Mouse (Mus musculus) midbrain, postnatal 0 days (tissue): ENCODE measurements at regions not wholly inside any gene's neighbourhood (a gene's known extent, or its start where the extent isn't known, plus 50 kb on each side); places are given as distances from the start of the nearest gene placed in this dataset.
A peak's percentile ranks its signal among the peaks of the same experiment; 100 is the strongest.

Source experiments
- ATAC-seq: fragments of 200-750 bp; cut with Nextera tagmentation; 2 replicates; pipeline ENCODE4 v1.8.0; 2017; ENCODE audit warnings: moderate number of reproducible peaks, mild to moderate bottlenecking, moderate TSS enrichment, moderate library complexity; ENCODE audit not compliant: low FRiP score
- DNase-seq: peaks from one replicate; pipeline ENCODE4 v3.0.0-alpha.2; 2015; ENCODE audit warnings: low spot score
- H3K27ac ChIP-seq: fragments of 300-500 bp; sonication (generic); 2 replicates; pipeline ENCODE4 v1.5.1; 2014; ENCODE audit warnings: low read depth, mild to moderate bottlenecking, low read length, mixed read lengths
- H3K27me3 ChIP-seq: fragments of 300-500 bp; sonication (generic); 2 replicates; pipeline ENCODE4 v1.6.1; 2014; ENCODE audit warnings: low read length, control low read depth, mixed read lengths; ENCODE audit not compliant: insufficient read depth
- H3K36me3 ChIP-seq: fragments of 300-500 bp; sonication (generic); 2 replicates; pipeline ENCODE4 v1.6.1; 2014; ENCODE audit warnings: low read length, control low read depth, mixed read lengths; ENCODE audit not compliant: insufficient read depth
- H3K4me1 ChIP-seq: fragments of 300-500 bp; sonication (generic); 2 replicates; pipeline ENCODE4 v1.6.1; 2014; ENCODE audit warnings: mild to moderate bottlenecking, control low read depth, antibody characterized with exemption, low read length, mixed read lengths; ENCODE audit not compliant: insufficient read depth
- H3K4me2 ChIP-seq: fragments of 300-500 bp; sonication (generic); 2 replicates; pipeline ENCODE4 v1.6.1; 2014; ENCODE audit warnings: low read depth, mild to moderate bottlenecking, low read length, mixed read lengths; ENCODE audit not compliant: poor library complexity, severe bottlenecking
- H3K4me3 ChIP-seq: fragments of 300-500 bp; sonication (generic); 2 replicates; pipeline ENCODE4 v1.5.1; 2014; ENCODE audit warnings: low read depth, mild to moderate bottlenecking, low read length, moderate library complexity
- H3K9ac ChIP-seq: fragments of 300-500 bp; sonication (generic); replicated peaks from 2 replicates; pipeline ENCODE4 v1.6.1; 2014; ENCODE audit warnings: mild to moderate bottlenecking, low read length, moderate library complexity, mixed read lengths; ENCODE audit not compliant: poor library complexity, severe bottlenecking
- H3K9me3 ChIP-seq: fragments of 300-500 bp; sonication (generic); 2 replicates; pipeline ENCODE4 v1.6.1; 2016; ENCODE audit warnings: low read length, control low read depth
- CTCF ChIP-seq: IDR thresholded peaks from 2 replicates; pipeline ENCODE4 v1.5.1; 2016; ENCODE audit warnings: antibody characterized with exemption, mild to moderate bottlenecking
- WGBS: fragments of 180-500 bp; shearing (Covaris S2); extraction: QIAGEN DNeasy Blood & Tissue Kit; methylation state at CpG from one replicate; pipeline ENCODE4 v1.1.7; 2014; 5-methylcytosine and 5-hydroxymethylcytosine counted together

DNA sequence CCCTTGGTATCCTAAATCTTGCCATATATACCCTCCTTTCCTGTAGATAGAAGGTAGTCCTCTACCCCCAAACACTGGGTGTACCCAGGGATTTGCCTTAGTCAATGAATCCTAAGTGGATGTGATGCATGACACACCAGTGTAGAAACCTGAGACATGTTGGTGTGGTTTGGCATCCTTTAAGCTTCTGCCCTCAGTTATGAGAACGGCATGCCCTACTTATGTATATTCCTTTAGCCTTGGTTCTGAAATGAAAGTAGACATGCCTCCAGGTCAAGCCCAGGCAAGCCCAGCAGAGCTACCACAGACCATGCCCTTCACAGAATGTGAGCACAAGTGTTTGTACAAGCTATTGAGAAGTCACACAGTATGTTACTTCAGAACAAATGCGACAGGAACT, 608.4 kb upstream of the 2610301B20Rik start:
- Histone ChIP-seq H3K27me3 (no peaks in the 10 kb centered on the region), H3K9me3 (no peaks in the 10 kb centered on the region), H3K36me3 (no peaks in the 10 kb centered on the region), H3K4me2 (no peak overlapping the region), H3K9ac (no peak overlapping the region), H3K4me3 (no peak overlapping the region), H3K4me1 (no peaks in the 10 kb centered on the region), H3K27ac (no peak overlapping the region)
- no peak for DNase-seq
- no peak for TF ChIP-seq CTCF
- ATAC-seq = no peak
- 86% methylated on average over 2 of the region's 2 CpGs for WGBS

DNA sequence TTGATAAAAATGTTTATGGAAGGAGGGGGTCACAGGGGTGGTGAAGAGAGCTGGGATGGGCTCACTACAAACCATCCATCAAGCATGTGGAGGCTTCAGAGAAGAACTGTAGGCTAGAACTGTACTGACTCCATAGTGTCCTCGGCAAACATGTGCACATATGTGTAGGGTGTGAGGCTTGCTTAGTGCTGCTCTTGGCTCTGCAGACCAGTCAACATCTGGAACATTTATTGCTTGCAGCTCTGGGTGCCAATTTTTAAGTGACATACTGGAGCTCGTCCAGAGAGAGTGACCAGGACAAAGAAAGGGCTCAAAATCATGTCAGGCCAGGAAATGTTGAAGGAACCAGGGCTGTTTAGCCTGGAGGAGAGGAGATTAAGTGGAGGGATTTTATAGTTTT, 588.7 kb upstream of the 2610301B20Rik start:
- no peak for TF ChIP-seq CTCF
- WGBS = 79% methylated on average over 2 of the region's 2 CpGs
- no peaks in the 10 kb centered on the region for H3K36me3 ChIP-seq

DNA sequence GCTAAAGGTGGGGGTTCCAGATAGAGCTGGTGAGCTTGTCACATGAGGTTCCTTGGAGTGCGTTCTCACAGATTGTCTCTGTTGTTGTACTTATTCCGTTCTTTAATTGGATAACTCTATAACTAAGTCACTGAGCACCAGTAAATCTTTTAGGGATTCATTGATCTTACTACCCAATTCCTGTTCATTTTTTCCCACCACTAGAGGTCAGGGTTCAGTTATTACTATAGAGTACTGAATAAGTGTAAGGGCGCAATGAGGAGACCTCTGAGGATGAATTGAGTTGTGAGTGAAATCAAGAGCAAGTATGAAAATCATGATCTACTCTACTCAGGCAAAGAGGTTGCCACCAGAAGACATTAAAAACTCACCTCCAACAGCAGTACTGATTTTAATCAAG, 584.0 kb upstream of the 2610301B20Rik start:
- Histone ChIP-seq H3K4me1 (no peaks in the 10 kb centered on the region), H3K9ac (no peak overlapping the region), H3K27ac (no peak overlapping the region), H3K27me3 (no peaks in the 10 kb centered on the region), H3K4me2 (no peak overlapping the region), H3K36me3 (no peaks in the 10 kb centered on the region), H3K9me3 (no peaks in the 10 kb centered on the region), H3K4me3 (no peak overlapping the region)
- ATAC-seq (no peak), DNase-seq (peak; percentile 11)
- peak; percentile 32 for TF ChIP-seq CTCF
- WGBS = 72% methylated on average over 3 of the region's 3 CpGs

More for the DNA sequence above, 588.7 kb upstream of the 2610301B20Rik start:
- H3K4me3 ChIP-seq = no peak overlapping the region
- DNase-seq (no peak), ATAC-seq (0 out of 2 replicates have a peak, but pooled peaks have one; percentile 38)
- H3K4me2 ChIP-seq = no peak overlapping the region
- no peak overlapping the region for H3K9ac ChIP-seq
- no peaks in the 10 kb centered on the region for H3K27me3 ChIP-seq
- H3K9me3 ChIP-seq = no peaks in the 10 kb centered on the region
- no peak overlapping the region for H3K27ac ChIP-seq
- no peaks in the 10 kb centered on the region for H3K4me1 ChIP-seq

DNA sequence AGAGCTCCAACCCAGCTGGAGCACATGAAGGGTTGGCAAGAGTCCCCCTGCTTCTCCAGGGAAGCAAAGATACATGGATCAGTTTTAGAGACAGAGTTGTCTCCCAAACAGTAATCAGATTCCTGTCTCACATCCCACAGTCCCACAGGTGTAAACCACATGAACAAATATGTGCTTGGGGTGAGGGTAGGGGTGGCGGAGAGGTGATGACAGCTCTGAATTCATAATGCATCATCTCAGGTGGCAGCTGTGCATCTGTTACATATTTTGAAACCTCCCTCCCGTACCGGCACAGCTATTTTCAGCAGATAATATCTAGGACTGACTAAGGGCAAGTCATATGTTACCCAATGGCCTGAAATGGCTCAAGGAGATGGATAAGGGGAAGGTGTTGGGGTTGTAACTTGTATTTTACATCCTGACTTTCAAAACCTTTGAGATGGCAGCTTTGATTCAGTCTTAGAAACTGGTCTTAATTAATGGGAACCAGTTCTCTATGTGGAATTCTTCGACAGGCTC, 579.2 kb upstream of the 2610301B20Rik start:
- TF ChIP-seq CTCF = no peak
- ATAC-seq (no peak), DNase-seq (no peak)
- Histone ChIP-seq H3K4me2 (no peak overlapping the region), H3K36me3 (no peaks in the 10 kb centered on the region), H3K4me1 (no peaks in the 10 kb centered on the region), H3K4me3 (no peak overlapping the region), H3K27ac (no peak overlapping the region), H3K9ac (no peak overlapping the region), H3K27me3 (no peaks in the 10 kb centered on the region), H3K9me3 (no peaks in the 10 kb centered on the region)
- WGBS = 87% methylated on average over 4 of the region's 4 CpGs

DNA sequence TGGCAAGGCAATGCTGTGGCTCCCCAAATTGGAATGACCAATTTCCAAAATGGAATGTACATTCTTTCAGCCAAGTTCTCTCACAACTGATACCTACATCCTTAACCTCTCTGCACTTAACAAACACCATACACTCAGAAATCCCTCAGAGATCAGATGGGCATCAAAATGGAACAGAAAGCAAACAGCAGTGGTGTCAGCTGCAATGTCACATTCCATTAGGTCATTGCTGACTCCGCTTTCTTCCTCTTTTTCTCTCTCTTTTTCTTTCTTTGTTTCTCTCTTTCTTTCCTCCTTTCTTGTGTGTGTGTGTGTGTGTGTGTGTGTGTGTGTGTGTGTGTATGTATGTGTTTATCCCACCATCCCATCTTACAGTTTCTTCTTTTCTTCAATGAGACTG, 578.1 kb upstream of the 2610301B20Rik start:
- no peak overlapping the region for H3K4me2 ChIP-seq
- no peaks in the 10 kb centered on the region for H3K36me3 ChIP-seq
- H3K9me3 ChIP-seq = no peaks in the 10 kb centered on the region
- TF ChIP-seq CTCF = no peak
- 96% methylated on average over 1 of the region's 1 CpGs for WGBS
- no peak overlapping the region for H3K27ac ChIP-seq
- H3K4me3 ChIP-seq = no peak overlapping the region
- H3K9ac ChIP-seq = no peak overlapping the region
- no peak for DNase-seq
- no peaks in the 10 kb centered on the region for H3K27me3 ChIP-seq
- no peaks in the 10 kb centered on the region for H3K4me1 ChIP-seq
- no peak for ATAC-seq

DNA sequence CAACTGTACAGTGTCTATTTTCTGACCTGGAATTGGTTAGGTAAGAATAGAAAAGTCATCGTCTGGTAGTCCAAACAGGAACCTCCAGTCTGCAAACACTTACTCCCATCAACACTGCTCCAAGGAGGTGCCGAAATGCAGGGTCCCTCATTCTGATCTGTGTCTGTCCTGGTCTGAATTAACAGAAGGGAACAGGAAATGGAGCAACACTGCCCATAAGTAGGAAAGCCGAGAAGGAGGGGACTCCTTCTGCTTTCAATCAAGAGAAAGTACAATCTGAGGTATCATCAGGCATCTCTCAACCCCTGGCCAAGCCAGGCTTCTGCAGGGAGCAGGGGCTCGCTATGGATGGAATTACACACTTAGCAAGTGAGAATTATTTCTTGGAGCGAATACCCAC, 562.4 kb upstream of the 2610301B20Rik start:
- Histone ChIP-seq H3K4me1 (no peaks in the 10 kb centered on the region), H3K4me3 (no peak overlapping the region), H3K4me2 (no peak overlapping the region), H3K36me3 (no peaks in the 10 kb centered on the region), H3K9ac (no peak overlapping the region), H3K9me3 (no peaks in the 10 kb centered on the region), H3K27me3 (no peaks in the 10 kb centered on the region), H3K27ac (no peak overlapping the region)
- TF ChIP-seq CTCF = no peak
- DNase-seq (no peak), ATAC-seq (no peak)
- WGBS = 70% methylated on average over 5 of the region's 5 CpGs
